Mouse (Mus musculus): ENCODE measurements at regions not wholly inside any gene's neighbourhood (a gene's known extent, or its start where the extent isn't known, plus 50 kb on each side); places are given as distances from the start of the nearest gene placed in this dataset.
A peak's percentile ranks its signal among the peaks of the same experiment; 100 is the strongest.

- no peak for DNase-seq (ENCODE audit: extremely low spot score in 1 of 2, low spot score in 2 of 2)
- intact Hi-C loops (cut with DNase I): no loop called here
Measured at GRCm38 (mm10) chr13:82849037-82849436, 654.8 kb upstream of the Mef2c start.

DNA sequence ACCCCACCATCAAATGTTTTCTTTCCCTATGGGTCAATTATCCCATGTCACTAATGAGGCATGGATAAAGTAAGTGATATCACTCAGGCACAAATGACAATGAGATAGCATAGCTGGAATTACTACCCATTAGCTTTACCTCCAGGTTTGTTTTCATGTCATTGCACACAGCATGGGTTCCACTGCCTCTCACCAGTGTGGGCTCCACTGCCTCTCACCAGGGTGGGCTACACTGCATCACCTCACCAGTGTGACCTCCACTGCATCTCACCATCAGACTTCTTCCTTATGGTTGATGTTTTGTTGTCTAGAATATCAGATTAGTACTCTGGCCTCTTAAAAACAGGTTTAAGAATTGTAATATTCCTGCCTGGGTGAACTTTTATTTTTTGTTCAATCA is 634.0 kb upstream of the Mef2c start:
- DNase-seq (ENCODE audit: extremely low spot score in 1 of 2, low spot score in 2 of 2): no peak
- intact Hi-C loops (cut with DNase I): no loop called here

DNA sequence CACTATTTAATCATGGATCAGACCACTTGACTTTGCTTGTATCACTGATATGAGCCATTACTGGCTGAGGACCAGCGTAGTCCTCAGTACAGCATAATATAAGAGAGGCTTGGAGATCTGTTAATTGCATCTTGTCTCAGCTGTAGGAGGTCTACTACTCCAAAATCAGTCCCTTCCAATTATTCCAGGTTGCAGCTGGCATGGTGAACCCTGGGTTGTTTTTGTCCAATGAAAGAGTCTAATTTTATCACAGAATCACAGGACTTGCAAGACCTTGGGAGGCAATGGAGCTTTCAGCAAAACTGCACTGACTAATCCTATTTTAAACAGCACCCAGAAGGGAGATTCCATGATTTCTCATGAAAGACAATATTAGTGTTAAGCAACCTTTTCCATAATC is 629.7 kb upstream of the Mef2c start:
- intact Hi-C loops (cut with DNase I): no loop called here
- no peak for DNase-seq (ENCODE audit: extremely low spot score in 1 of 2, low spot score in 2 of 2)

GRCm38 (mm10) chr13:82883368-82883767 is 620.5 kb upstream of the Mef2c start:
- intact Hi-C loops (cut with DNase I): no loop called here
- DNase-seq (ENCODE audit: extremely low spot score in 1 of 2, low spot score in 2 of 2): no peak

GRCm38 (mm10) chr13:82888755-82889154 is 615.1 kb upstream of the Mef2c start:
- intact Hi-C loops (cut with DNase I): no loop called here
- DNase-seq (ENCODE audit: extremely low spot score in 1 of 2, low spot score in 2 of 2): no peak

GRCm38 (mm10) chr13:82892731-82893130 is 611.1 kb upstream of the Mef2c start:
- intact Hi-C loops (cut with DNase I): no loop called here
- no peak for DNase-seq (ENCODE audit: extremely low spot score in 1 of 2, low spot score in 2 of 2)

DNA sequence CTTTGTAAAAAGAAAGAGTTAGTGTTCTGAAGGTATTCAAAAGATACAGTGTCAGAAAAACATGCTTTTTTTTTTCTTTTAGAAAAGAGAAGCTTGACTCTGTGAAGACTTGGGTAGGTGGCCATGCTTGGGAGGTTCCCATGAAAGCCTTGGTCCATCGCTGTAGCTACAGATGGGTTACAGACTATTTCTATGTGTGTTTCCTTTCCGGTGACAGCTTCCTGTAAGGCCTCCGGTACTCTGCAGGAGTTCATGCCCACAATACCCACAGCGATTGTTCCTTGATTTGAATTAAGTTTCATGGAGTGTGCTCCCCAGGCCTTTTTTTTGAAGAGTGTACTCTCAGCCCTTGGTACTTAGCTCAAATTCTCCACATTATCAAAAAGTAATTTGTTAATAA is 604.1 kb upstream of the Mef2c start:
- intact Hi-C loops (cut with DNase I): loop anchor here (10.0 kb wide), 4 partner anchors 165 to 625 kb away; no protein-coding TSS in a partner anchor
- DNase-seq (ENCODE audit: extremely low spot score in 1 of 2, low spot score in 2 of 2): no peak

- intact Hi-C loops (cut with DNase I): loop anchor here (10.0 kb wide), 4 partner anchors 167 to 623 kb away; no protein-coding TSS in a partner anchor
- no peak for DNase-seq (ENCODE audit: extremely low spot score in 1 of 2, low spot score in 2 of 2)
Measured at GRCm38 (mm10) chr13:82902160-82902559, 601.7 kb upstream of the Mef2c start.

- intact Hi-C loops (cut with DNase I): loop anchor here (10.0 kb wide), 4 partner anchors 169 to 621 kb away; no protein-coding TSS in a partner anchor
- no peak for DNase-seq (ENCODE audit: extremely low spot score in 1 of 2, low spot score in 2 of 2)
Measured at GRCm38 (mm10) chr13:82903637-82904036, 600.2 kb upstream of the Mef2c start.

- intact Hi-C loops (cut with DNase I): loop anchor here (5.0 to 10.0 kb wide), 5 partner anchors 173 to 965 kb away; no protein-coding TSS in a partner anchor
- no peak for DNase-seq (ENCODE audit: extremely low spot score in 1 of 2, low spot score in 2 of 2)
Measured at GRCm38 (mm10) chr13:82907689-82908088, 596.1 kb upstream of the Mef2c start.

DNA sequence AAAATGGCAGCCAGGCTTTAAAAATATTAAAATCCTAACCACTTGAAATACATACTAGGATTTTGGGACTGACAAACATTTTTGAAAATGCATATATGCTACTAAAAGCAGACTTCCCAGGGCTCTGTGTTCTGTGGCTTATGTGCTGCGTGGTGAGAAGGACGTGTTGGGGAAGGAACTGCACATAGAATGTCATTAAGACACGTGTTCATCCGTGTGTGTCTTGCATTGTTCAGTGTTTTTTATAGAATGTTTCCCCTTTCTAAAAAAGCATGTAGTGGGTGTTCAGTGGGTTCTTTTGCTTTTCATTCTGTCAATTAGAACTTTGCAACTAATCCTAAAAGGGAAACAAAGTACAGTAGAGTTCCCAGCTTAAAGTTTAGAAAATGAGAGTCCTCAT is 594.7 kb upstream of the Mef2c start:
- DNase-seq (ENCODE audit: extremely low spot score in 1 of 2, low spot score in 2 of 2): no peak
- intact Hi-C loops (cut with DNase I): loop anchor here (5.0 to 10.0 kb wide), 5 partner anchors 174 to 967 kb away; no protein-coding TSS in a partner anchor

- intact Hi-C loops (cut with DNase I): no loop called here
- peak in 1 of 2 experiments; percentile 32 for DNase-seq (ENCODE audit: extremely low spot score in 1 of 2, low spot score in 2 of 2)
Measured at GRCm38 (mm10) chr13:82912859-82913258, 591.0 kb upstream of the Mef2c start.

DNA sequence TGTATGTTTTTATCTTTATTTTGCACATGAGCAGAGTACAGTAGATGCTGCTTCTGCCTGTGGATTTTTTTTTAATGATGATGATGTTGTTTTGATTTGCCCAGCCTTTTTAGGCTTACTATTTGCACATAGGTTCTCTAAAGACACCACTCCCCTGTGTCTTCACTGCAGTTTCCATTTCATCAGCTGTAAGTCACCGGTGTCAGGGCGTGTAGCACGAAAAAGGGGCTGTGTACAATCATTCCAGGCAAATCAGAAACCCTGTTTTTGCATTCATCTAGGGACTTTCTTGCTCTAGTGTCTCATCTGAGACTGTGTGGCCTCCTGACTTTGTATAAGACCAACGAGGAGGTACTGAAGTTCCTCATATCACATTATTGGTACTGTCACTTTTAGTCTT is 588.6 kb upstream of the Mef2c start:
- intact Hi-C loops (cut with DNase I): no loop called here
- DNase-seq (ENCODE audit: extremely low spot score in 1 of 2, low spot score in 2 of 2): no peak

DNA sequence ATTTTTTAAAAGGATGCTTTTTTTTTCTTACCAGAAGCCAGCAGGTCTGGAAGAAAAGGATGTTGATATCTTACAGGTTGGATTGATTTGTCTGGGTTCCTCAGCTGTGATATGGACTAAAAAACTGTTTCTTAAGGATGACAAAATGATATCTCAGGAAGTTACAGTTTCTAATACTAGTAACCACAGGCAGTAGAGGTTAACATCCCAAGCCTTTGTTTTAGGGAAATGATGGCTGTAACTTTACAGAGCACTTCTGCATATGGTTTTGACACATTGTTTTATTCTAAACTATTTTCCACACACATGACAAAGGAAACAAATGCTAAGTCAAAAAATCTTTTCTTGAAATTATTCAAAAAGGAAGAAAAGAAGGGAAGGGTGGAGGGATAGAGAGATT is 573.8 kb upstream of the Mef2c start:
- intact Hi-C loops (cut with DNase I): loop anchor here (10.0 kb wide), 1 partner anchor 985 kb away; no protein-coding TSS in a partner anchor
- no peak for DNase-seq (ENCODE audit: extremely low spot score in 1 of 2, low spot score in 2 of 2)

DNA sequence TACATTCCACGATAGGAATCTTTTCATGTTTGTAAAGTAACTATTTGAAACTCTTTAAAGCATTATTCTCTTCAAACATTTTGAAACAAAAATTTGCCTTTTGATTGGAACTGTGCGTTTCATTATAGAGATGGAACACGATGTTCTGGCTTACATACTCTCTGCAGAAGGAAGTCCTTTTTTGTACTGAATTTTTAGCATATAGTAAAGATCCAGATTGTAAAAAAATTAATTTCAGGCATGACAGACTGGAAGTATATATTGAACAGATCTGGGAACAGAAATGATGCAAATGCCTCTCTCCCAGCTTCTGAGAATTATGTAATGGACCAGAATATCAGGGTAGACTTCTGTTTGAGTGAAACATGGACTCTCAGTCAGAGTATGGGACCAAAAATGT is 566.0 kb upstream of the Mef2c start:
- intact Hi-C loops (cut with DNase I): loop anchor here (10.0 kb wide), 1 partner anchor 993 kb away; no protein-coding TSS in a partner anchor
- DNase-seq (ENCODE audit: extremely low spot score in 1 of 2, low spot score in 2 of 2): peak in 1 of 2 experiments; percentile 23

- DNase-seq (ENCODE audit: extremely low spot score in 1 of 2, low spot score in 2 of 2): peak in 1 of 2 experiments; percentile 28
- intact Hi-C loops (cut with DNase I): loop anchor here (5.0 to 10.0 kb wide), 4 partner anchors 202 to 1158 kb away; partner anchors contain the start of gene Cetn3
Measured at GRCm38 (mm10) chr13:82942691-82943341, 561.0 kb upstream of the Mef2c start.

GRCm38 (mm10) chr13:82946931-82947330 is 556.9 kb upstream of the Mef2c start:
- no peak for DNase-seq (ENCODE audit: extremely low spot score in 1 of 2, low spot score in 2 of 2)
- intact Hi-C loops (cut with DNase I): loop anchor here (10.0 kb wide), 2 partner anchors 198 to 1162 kb away; partner anchors contain the start of gene Cetn3

- intact Hi-C loops (cut with DNase I): loop anchor here (10.0 kb wide), 2 partner anchors 195 to 1165 kb away; partner anchors contain the start of gene Cetn3
- no peak for DNase-seq (ENCODE audit: extremely low spot score in 1 of 2, low spot score in 2 of 2)
Measured at GRCm38 (mm10) chr13:82949541-82949940, 554.3 kb upstream of the Mef2c start.

DNA sequence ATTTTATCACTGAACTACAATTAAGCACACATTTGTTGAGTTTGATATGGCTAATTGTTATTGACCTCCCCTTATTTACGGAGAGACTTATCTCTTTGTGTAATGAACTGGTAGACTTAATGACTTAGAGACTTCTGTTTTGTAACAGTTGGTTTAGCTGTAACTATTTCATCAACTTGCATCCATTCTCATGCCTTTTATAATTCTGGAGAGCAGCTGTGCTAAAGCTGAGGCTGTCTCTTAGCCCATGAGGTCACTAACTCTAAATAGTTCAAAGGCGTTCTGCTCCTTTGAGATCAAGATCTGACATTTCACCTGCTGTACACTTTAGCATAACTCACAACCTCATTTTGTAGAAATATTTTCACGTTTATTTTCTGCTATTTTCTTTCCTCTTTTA is 541.5 kb upstream of the Mef2c start:
- DNase-seq (ENCODE audit: extremely low spot score in 1 of 2, low spot score in 2 of 2): no peak
- intact Hi-C loops (cut with DNase I): no loop called here

GRCm38 (mm10) chr13:82971722-82972121 is 532.1 kb upstream of the Mef2c start:
- intact Hi-C loops (cut with DNase I): no loop called here
- DNase-seq (ENCODE audit: extremely low spot score in 1 of 2, low spot score in 2 of 2): peak in 1 of 2 experiments; percentile 18
